Mouse (Mus musculus): ENCODE results near the gene Akp3. TPM values are rescaled to one million over a fixed set of nuclear protein-coding genes. Genes with fewer than 3 reads are reported as not detected.

Gene Akp3
- polyA plus RNA-seq, 1 experiment from 2014 or later = not detected

- H3K4me3 ChIP-seq (ENCODE audit: low read depth, low read length) = no peak overlapping the region
- ATAC-seq (ENCODE audit: insufficient number of reproducible peaks, insufficient read depth, low FRiP score, low read depth) = no peak
- H3K27ac ChIP-seq (ENCODE audit: low read length) = no peak overlapping the region
- H3K27me3 ChIP-seq (ENCODE audit: control insufficient read depth, insufficient read depth, low read length) = no peaks in the 10 kb centered on the region
- no peak overlapping the region for H3K4me2 ChIP-seq (replicated peaks; ENCODE audit: low read depth, low read length)
- no peak overlapping the region for H3K9ac ChIP-seq (replicated peaks; ENCODE audit: low read depth, low read length)
- H3K4me1 ChIP-seq (ENCODE audit: control insufficient read depth, insufficient read depth, low read length) = no peaks in the 10 kb centered on the region
- no peaks in the 10 kb centered on the region for H3K36me3 ChIP-seq (ENCODE audit: control insufficient read depth, insufficient read depth, low read length)
- 78% methylated on average over 1 of the region's 1 CpGs for WGBS
- no peaks in the 10 kb centered on the region for H3K9me3 ChIP-seq (ENCODE audit: control insufficient read depth, low read depth, low read length)
Observed at GRCm38 (mm10) chr1:87103936-87104335, 20.8 kb upstream of the Akp3 start.

- WGBS = 78% methylated on average over 8 of the region's 8 CpGs
- Histone ChIP-seq H3K4me2 (replicated peaks; ENCODE audit: low read depth, low read length) (no peak overlapping the region), H3K36me3 (ENCODE audit: control insufficient read depth, insufficient read depth, low read length) (no peaks in the 10 kb centered on the region), H3K4me1 (ENCODE audit: control insufficient read depth, insufficient read depth, low read length) (no peaks in the 10 kb centered on the region), H3K4me3 (ENCODE audit: low read depth, low read length) (no peak overlapping the region), H3K27me3 (ENCODE audit: control insufficient read depth, insufficient read depth, low read length) (no peaks in the 10 kb centered on the region), H3K9me3 (ENCODE audit: control insufficient read depth, low read depth, low read length) (no peaks in the 10 kb centered on the region), H3K27ac (ENCODE audit: low read length) (no peak overlapping the region), H3K9ac (replicated peaks; ENCODE audit: low read depth, low read length) (no peak overlapping the region)
- ATAC-seq (ENCODE audit: insufficient number of reproducible peaks, insufficient read depth, low FRiP score, low read depth) = no peak
Observed at GRCm38 (mm10) chr1:87106536-87106935, 18.2 kb upstream of the Akp3 start.

- Histone ChIP-seq H3K9ac (replicated peaks; ENCODE audit: low read depth, low read length) (no peak overlapping the region), H3K4me1 (ENCODE audit: control insufficient read depth, insufficient read depth, low read length) (no peaks in the 10 kb centered on the region), H3K4me2 (replicated peaks; ENCODE audit: low read depth, low read length) (no peak overlapping the region), H3K4me3 (ENCODE audit: low read depth, low read length) (no peak overlapping the region), H3K27ac (ENCODE audit: low read length) (no peak overlapping the region), H3K27me3 (ENCODE audit: control insufficient read depth, insufficient read depth, low read length) (no peaks in the 10 kb centered on the region), H3K9me3 (ENCODE audit: control insufficient read depth, low read depth, low read length) (no peaks in the 10 kb centered on the region), H3K36me3 (ENCODE audit: control insufficient read depth, insufficient read depth, low read length) (no peaks in the 10 kb centered on the region)
- 82% methylated on average over 4 of the region's 4 CpGs for WGBS
- ATAC-seq (ENCODE audit: insufficient number of reproducible peaks, insufficient read depth, low FRiP score, low read depth) = no peak
Observed at GRCm38 (mm10) chr1:87108564-87108963, 16.2 kb upstream of the Akp3 start.

- Histone ChIP-seq H3K4me3 (ENCODE audit: low read depth, low read length) (no peak overlapping the region), H3K4me2 (replicated peaks; ENCODE audit: low read depth, low read length) (no peak overlapping the region), H3K9me3 (ENCODE audit: control insufficient read depth, low read depth, low read length) (no peaks in the 10 kb centered on the region), H3K27me3 (ENCODE audit: control insufficient read depth, insufficient read depth, low read length) (no peaks in the 10 kb centered on the region), H3K9ac (replicated peaks; ENCODE audit: low read depth, low read length) (no peak overlapping the region), H3K4me1 (ENCODE audit: control insufficient read depth, insufficient read depth, low read length) (no peaks in the 10 kb centered on the region), H3K27ac (ENCODE audit: low read length) (no peak overlapping the region), H3K36me3 (ENCODE audit: control insufficient read depth, insufficient read depth, low read length) (no peaks in the 10 kb centered on the region)
- 45% methylated on average over 9 of the region's 9 CpGs for WGBS
- ATAC-seq (ENCODE audit: insufficient number of reproducible peaks, insufficient read depth, low FRiP score, low read depth) = no peak
Observed at GRCm38 (mm10) chr1:87111719-87112354, 12.9 kb upstream of the Akp3 start.

GRCm38 (mm10) chr1:87114784-87115183 is 10.0 kb upstream of the Akp3 start:
- no peaks in the 10 kb centered on the region for H3K9me3 ChIP-seq (ENCODE audit: control insufficient read depth, low read depth, low read length)
- H3K27ac ChIP-seq (ENCODE audit: low read length) = no peak overlapping the region
- no peaks in the 10 kb centered on the region for H3K36me3 ChIP-seq (ENCODE audit: control insufficient read depth, insufficient read depth, low read length)
- no peak for ATAC-seq (ENCODE audit: insufficient number of reproducible peaks, insufficient read depth, low FRiP score, low read depth)
- no peak overlapping the region for H3K9ac ChIP-seq (replicated peaks; ENCODE audit: low read depth, low read length)
- WGBS = 85% methylated on average over 1 of the region's 1 CpGs
- no peak overlapping the region for H3K4me3 ChIP-seq (ENCODE audit: low read depth, low read length)
- no peak overlapping the region for H3K4me2 ChIP-seq (replicated peaks; ENCODE audit: low read depth, low read length)
- no peaks in the 10 kb centered on the region for H3K27me3 ChIP-seq (ENCODE audit: control insufficient read depth, insufficient read depth, low read length)
- H3K4me1 ChIP-seq (ENCODE audit: control insufficient read depth, insufficient read depth, low read length) = no peaks in the 10 kb centered on the region

- Histone ChIP-seq H3K9ac (replicated peaks; ENCODE audit: low read depth, low read length) (no peak overlapping the region), H3K27me3 (ENCODE audit: control insufficient read depth, insufficient read depth, low read length) (peaks cover 17% of the 10 kb centered on the region; the same call in 1 of the 2 replicates), H3K27ac (ENCODE audit: low read length) (no peak overlapping the region), H3K9me3 (ENCODE audit: control insufficient read depth, low read depth, low read length) (no peaks in the 10 kb centered on the region), H3K4me2 (replicated peaks; ENCODE audit: low read depth, low read length) (no peak overlapping the region), H3K36me3 (ENCODE audit: control insufficient read depth, insufficient read depth, low read length) (no peaks in the 10 kb centered on the region), H3K4me1 (ENCODE audit: control insufficient read depth, insufficient read depth, low read length) (no peaks in the 10 kb centered on the region), H3K4me3 (ENCODE audit: low read depth, low read length) (no peak overlapping the region)
- 8% methylated on average over 43 of the region's 43 CpGs for WGBS
- ATAC-seq (ENCODE audit: insufficient number of reproducible peaks, insufficient read depth, low FRiP score, low read depth) = no peak
Observed at GRCm38 (mm10) chr1:87127206-87128030, 2.6 kb downstream of the Akp3 start.

GRCm38 (mm10) chr1:87131803-87132202 is 7.0 kb downstream of the Akp3 start:
- WGBS = 83% methylated on average over 4 of the region's 4 CpGs
- no peak for ATAC-seq (ENCODE audit: insufficient number of reproducible peaks, insufficient read depth, low FRiP score, low read depth)
- Histone ChIP-seq H3K4me1 (ENCODE audit: control insufficient read depth, insufficient read depth, low read length) (no peaks in the 10 kb centered on the region), H3K27ac (ENCODE audit: low read length) (no peak overlapping the region), H3K27me3 (ENCODE audit: control insufficient read depth, insufficient read depth, low read length) (peaks cover 10% of the 10 kb centered on the region; the same call in 1 of the 2 replicates), H3K9ac (replicated peaks; ENCODE audit: low read depth, low read length) (no peak overlapping the region), H3K9me3 (ENCODE audit: control insufficient read depth, low read depth, low read length) (no peaks in the 10 kb centered on the region), H3K4me2 (replicated peaks; ENCODE audit: low read depth, low read length) (no peak overlapping the region), H3K36me3 (ENCODE audit: control insufficient read depth, insufficient read depth, low read length) (no peaks in the 10 kb centered on the region), H3K4me3 (ENCODE audit: low read depth, low read length) (no peak overlapping the region)

- WGBS = 85% methylated on average over 4 of the region's 4 CpGs
- 0 out of 2 replicates have a peak, but pooled peaks cover 3% of the 10 kb centered on the region for H3K4me1 ChIP-seq (ENCODE audit: control insufficient read depth, insufficient read depth, low read length)
- H3K9ac ChIP-seq (replicated peaks; ENCODE audit: low read depth, low read length) = no peak overlapping the region
- H3K27ac ChIP-seq (ENCODE audit: low read length) = no peak overlapping the region
- no peaks in the 10 kb centered on the region for H3K9me3 ChIP-seq (ENCODE audit: control insufficient read depth, low read depth, low read length)
- ATAC-seq (ENCODE audit: insufficient number of reproducible peaks, insufficient read depth, low FRiP score, low read depth) = no peak
- no peaks in the 10 kb centered on the region for H3K36me3 ChIP-seq (ENCODE audit: control insufficient read depth, insufficient read depth, low read length)
- no peaks in the 10 kb centered on the region for H3K27me3 ChIP-seq (ENCODE audit: control insufficient read depth, insufficient read depth, low read length)
- no peak overlapping the region for H3K4me3 ChIP-seq (ENCODE audit: low read depth, low read length)
- H3K4me2 ChIP-seq (replicated peaks; ENCODE audit: low read depth, low read length) = no peak overlapping the region
Observed at GRCm38 (mm10) chr1:87141550-87141949, 16.8 kb downstream of the Akp3 start.

All from stomach, embryonic 14.5 days (tissue).